Mouse (Mus musculus) adrenal gland, adult 10 weeks (tissue): ENCODE measurements around the gene Slc5a10. TPM values are rescaled to one million over a fixed set of nuclear protein-coding genes. Genes with fewer than 3 reads are reported as not detected.

Source experiments
- polyA plus RNA-seq: library from polyadenylated mRNA; stranded (reverse); fragments of 350-450 nt; fragmentation: Illumina TruSeq; extraction: RNeasy Lipid Tissue Mini Kit (QIAGEN cat#74804); gene quantifications from one replicate; pipeline ENCODE4 v1.2.3, GENCODE M21; 2014; ENCODE audit warnings: low read depth, low replicate concordance

Slc5a10 gene
- polyA plus RNA-seq, result not detected

DNA sequence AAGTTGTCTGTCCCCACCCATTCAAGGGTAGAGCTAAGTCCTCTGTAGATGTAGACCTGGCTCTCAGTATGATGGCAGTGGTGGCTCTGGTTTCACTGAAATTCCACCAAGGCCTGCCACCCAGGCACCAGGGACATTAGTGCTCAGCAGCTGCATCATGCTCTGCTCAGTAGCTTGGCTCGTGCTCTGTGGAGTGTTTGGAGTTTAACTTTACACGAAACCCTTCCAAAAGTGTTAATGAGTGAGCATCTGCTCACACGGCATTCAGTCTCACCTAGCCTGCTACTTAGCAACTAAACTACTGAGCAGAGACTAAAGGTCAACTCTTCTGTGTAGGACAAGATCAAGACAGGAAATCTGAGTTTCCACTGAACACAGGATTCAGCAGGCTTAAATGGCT is at the start of gene Slc5a10:
TSS of gene Slc5a10 (minus strand) at position 191 of the 400 bp plus-strand sequence.

DNA sequence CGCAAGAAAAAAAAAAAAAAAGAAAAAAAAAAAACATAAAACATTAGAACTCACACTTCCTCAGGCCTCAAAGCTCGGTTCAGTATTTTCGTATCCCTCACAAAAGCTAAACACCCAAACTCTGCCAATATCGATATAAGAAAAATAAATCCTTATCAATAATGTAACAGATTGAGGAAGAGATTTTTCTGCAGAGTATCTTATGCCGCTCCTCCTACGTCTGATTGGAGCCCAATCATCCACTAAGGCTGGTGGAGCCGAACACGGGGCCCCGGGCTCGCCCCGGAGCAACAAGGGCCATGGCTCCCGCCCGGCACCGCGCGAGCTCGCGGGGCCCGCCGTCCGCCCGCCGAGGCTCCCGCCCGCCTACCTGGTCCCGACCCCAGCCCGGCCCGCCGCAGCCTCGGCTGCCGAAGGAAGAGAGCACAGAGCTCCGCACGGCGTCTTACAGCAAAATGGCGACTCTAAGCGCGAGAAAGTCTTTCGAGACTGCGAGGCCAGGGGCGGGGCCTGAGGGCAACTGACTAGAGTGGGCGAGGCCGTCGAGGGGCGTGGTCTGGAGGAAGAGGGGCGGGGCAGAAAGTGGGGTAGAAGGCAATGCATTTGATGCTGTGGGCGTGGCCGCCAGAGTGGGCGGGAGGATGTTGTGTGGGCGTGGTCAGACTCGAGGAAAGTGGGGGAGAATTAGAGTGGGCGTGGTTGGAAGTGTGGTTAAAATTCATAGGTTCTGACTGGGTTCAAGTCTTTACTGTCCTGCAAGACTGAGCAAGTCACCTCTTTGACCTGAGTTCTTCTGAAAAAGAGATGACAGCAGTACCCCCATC is 41.2 kb upstream of the Slc5a10 start, which contains the start of gene Prpsap2:
TSS of gene Prpsap2 (minus strand) at position 505 of the 824 bp plus-strand sequence.

DNA sequence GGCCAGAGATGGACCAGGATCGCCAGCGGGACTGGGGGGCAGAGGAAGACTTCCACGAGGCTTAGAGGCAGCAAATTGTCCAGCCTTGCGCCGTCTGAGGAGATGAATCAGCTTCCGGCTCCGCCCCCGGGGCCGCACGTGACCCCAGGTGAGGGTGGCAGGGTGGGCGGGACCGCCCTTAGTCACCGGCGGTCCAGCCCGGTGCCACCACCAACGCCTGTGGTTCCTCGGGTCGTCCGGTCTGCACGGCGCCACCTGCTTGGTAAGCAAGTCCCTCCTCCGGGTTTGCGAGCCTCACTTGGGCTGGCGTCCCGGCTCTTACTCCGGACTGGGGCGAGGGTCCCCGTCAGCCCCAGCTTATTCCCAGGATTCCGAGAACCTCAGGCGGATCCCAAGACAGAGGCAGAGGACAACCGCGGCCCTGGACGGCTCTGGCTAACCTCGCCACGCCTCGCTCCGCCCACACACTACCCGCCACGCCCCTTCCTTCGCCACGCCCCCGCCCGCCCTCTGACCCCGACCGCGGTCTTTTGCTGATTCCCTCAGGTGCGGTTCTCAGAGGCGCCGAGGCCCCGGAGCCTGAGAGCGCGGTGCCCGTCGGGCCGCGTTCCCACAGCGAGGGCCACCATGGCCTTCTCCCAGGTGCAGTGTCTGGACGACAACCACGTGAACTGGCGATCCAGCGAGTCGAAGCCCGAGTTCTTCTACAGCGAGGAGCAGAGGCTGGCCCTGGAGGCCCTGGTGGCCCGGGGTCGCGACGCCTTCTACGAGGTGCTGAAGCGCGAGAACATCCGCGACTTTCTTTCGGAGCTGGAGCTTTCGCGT is 36.5 kb downstream of the Slc5a10 start, which contains the start of gene Fam83g:
TSS of gene Fam83g (plus strand) at position 185 of the 825 bp plus-strand sequence.

DNA sequence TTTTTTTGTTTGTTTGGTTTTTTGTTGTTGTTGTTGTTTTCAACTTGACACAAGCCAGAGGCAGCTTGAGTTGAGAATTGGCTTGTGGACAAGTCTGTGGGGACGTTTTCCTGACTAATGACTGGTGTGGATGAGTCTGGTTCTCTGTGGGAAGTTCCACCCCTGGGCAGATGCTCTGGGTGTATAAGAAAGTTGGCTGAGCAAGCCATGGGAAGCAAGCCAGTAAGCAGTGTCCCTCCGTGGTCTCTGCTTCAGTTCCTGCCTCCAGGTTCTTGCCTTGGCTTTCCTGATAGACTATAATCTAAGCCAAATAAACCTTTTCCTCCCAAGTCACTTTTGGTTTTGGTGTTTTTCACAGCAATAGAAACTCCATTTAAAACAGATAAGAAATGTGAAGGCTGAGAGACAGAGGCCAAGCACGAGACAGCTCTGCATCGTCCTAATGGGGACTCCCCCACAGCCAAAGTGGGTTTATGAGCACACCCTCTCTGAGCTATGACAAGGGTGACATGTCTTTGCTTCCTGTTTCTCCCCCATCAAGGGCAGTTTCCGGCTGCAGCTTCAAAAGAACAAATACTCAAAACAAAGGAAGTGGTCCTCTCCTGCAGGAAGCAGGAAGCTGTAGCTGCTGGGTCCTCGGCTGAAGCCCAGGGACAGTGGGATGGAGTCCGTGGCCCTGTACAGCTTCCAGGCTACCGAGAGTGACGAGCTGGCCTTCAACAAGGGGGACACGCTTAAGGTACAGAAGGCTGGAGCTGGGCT is 67.8 kb downstream of the Slc5a10 start, which contains the start of gene Grap:
TSS of gene Grap (plus strand) at position 580 of the 762 bp plus-strand sequence.

Other genes with a start within 250 kb of the Slc5a10 start
- 0.93 TPM for gene Mfap4, start 235.4 kb downstream of the Slc5a10 start, polyA plus RNA-seq
- 2.4 TPM for gene Mapk7, start 226.4 kb downstream of the Slc5a10 start, polyA plus RNA-seq
- not detected for gene B9d1, start 215.7 kb downstream of the Slc5a10 start, polyA plus RNA-seq
- 14.1 TPM for gene Epn2, start 141.1 kb downstream of the Slc5a10 start, polyA plus RNA-seq
- gene Grap, start 67.6 kb downstream of the Slc5a10 start, polyA plus RNA-seq, result 0.93 TPM
- not detected for gene Fam83g, start 36.7 kb downstream of the Slc5a10 start, polyA plus RNA-seq
- gene Prpsap2, start 41.3 kb upstream of the Slc5a10 start, polyA plus RNA-seq, result 57.0 TPM
- gene Ulk2, start 134.2 kb upstream of the Slc5a10 start, polyA plus RNA-seq, result 68.2 TPM
- gene Akap10, start 209.4 kb upstream of the Slc5a10 start, polyA plus RNA-seq, result 46.1 TPM
- 5.2 TPM for gene Specc1, start 235.9 kb upstream of the Slc5a10 start, polyA plus RNA-seq